Mouse (Mus musculus) brain, embryonic 14.5 days (tissue): ENCODE results near the gene G0s2.

Experiments used
- CTCF ChIP-seq: fragments of 200-500 bp; IDR thresholded peaks from 2 replicates; pipeline ENCODE4 v1.5.1; 2012; ENCODE audit warnings: inconsistent platforms, mild to moderate bottlenecking, moderate library complexity, borderline replicate concordance; ENCODE audit not compliant: insufficient read depth, insufficient read length; ENCODE audit errors: extremely low read depth
- POLR2A ChIP-seq: fragments of 200-500 bp; IDR thresholded peaks from 2 replicates; pipeline ENCODE4 v1.6.1; 2012; ENCODE audit warnings: mild to moderate bottlenecking, inconsistent platforms, borderline replicate concordance; ENCODE audit not compliant: poor library complexity, insufficient read depth, insufficient read length, severe bottlenecking; ENCODE audit errors: extremely low read depth

DNA sequence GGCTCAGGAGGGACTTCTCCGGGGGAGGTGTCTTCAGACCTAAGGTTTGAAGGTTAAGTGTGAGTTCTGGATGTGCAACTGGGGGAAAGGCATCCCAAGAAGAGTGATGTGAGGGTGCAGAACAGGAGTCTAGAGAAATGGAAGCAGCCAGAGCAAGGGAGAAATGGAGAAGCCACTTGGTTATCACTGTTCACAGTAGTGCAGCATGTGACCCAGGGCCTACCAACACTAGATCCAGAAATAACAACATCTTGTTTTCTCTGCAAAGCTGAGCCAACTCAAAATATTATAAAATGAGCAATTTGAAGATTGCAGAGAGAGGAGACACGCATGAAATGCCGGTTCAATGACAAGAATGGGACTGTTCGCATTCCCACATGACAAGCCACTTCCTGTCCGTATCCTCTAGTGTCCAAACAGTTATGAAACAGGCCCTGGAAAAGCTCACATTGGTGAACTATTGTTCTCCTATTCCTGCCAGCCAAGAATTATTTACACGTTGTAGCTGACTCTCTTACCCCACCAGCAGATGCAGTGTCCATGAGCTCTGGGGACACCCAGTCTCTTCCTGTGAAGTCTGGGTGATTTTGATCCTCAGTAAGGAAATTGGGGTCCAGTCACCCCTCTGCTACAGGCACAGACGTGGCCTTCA, 11.0 kb downstream of the G0s2 start:
- TF ChIP-seq CTCF (no peak), POLR2A (no peak)
